Mouse (Mus musculus) cortical plate, adult 2 months (tissue): ENCODE results near the gene Cdc20b.

ENCODE experiments used
- CTCF ChIP-seq: fragments of 200-500 bp; IDR thresholded peaks from 2 replicates; pipeline ENCODE4 v1.5.1; 2011; ENCODE audit warnings: mild to moderate bottlenecking, control low read depth, low read length; ENCODE audit not compliant: insufficient read depth; ENCODE audit errors: extremely low read depth
- POLR2A ChIP-seq: fragments of 200-500 bp; IDR thresholded peaks from 2 replicates; pipeline ENCODE4 v1.6.1; 2011; ENCODE audit warnings: mild to moderate bottlenecking, low read length, control low read depth; ENCODE audit not compliant: insufficient read depth; ENCODE audit errors: extremely low read depth

GRCm38 (mm10) chr13:113084732-113085131 lies 49.8 kb downstream of the Cdc20b start:
- TF ChIP-seq CTCF: no peak
- no peak for TF ChIP-seq POLR2A
